Mouse (Mus musculus) neutrophil, adult 5-6 weeks (primary cell): Measurements from ENCODE around the gene Cog3. TPM values are rescaled to one million over a fixed set of nuclear protein-coding genes. Genes with fewer than 3 reads are reported as not detected.
A peak's percentile ranks its signal among the peaks of the same experiment; 100 is the strongest.

Source experiments
- ATAC-seq: fragments of 151-379, 151-347 bp; 2 replicates; pipeline ENCODE4 v1.8.0; 2017; ENCODE audit warnings: mild to moderate bottlenecking, moderate TSS enrichment; ENCODE audit not compliant: insufficient number of reproducible peaks, poor library complexity, low FRiP score, severe bottlenecking; ENCODE audit errors: extremely low read depth
- total RNA-seq: library from RNA; stranded (forward); fragments of 200-1000 nt; gene quantifications from 2 replicates; pipeline ENCODE4 v1.2.3, GENCODE M21; 2017

Gene Cog3
- total RNA-seq, 1 experiment from 2014 or later, result 41.4 TPM

DNA sequence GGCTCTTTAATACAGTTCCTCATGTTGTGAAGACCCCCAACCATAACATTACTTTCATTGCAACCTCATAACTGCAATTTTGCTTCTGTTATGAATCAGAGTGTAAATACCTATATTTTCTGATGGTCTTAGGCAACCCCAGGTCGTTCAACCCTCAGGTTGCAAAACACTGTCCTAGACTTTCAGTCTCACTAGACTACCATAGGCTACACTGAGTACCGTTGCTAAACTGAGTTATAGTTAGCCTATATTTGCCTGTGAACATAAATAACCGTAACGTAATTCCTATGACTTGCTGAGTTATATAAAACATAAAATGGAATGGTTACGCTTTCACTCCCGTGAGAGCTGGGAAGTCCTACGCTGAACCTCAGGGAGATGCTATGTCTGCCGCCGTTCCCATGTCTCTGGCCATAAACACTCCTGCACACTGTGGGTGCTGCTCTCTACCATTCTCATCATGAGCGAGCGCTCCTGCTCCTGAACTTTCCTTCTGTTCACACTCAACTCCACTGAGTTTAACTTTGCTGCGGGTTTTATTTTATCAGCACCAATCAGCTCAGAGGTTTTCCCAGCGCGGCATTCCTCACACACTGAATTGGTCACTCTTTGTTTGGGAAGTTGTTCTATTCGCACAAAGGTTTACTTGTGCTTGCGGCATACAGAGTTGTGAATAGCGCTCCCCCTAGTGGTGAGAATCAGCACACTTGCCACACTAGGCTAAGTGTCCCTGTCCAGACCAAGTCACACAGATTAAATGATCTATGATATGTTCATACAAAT, 13.4 kb upstream of the Cog3 start:
- ATAC-seq, result peak; percentile 62

GRCm38 (mm10) chr14:75761028-75761805, 6.9 kb upstream of the Cog3 start:
- ATAC-seq, result peak; percentile 85

DNA sequence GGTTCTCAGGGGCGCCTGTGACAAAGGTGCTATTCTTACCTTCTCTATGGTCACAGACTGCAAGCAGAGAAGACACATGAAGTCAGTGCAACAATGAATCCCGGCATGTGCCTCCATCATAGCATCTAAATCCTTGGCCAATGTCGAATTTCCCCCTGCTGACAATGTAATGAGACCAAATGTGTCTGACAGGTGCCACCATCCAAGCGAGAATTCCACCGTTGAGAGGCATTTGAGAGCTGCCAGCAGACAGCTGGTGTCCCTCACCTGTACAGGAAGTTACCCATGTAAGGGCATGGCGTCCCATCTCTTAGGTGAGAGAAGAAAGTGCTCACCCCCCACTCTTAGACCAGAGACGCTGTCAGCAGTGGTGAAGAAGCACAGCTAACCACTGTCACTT, 4.1 kb upstream of the Cog3 start:
- no peak for ATAC-seq

GRCm38 (mm10) chr14:75757821-75758220, 3.5 kb upstream of the Cog3 start:
- no peak for ATAC-seq

GRCm38 (mm10) chr14:75756971-75757370, 2.7 kb upstream of the Cog3 start:
- ATAC-seq, result no peak

DNA sequence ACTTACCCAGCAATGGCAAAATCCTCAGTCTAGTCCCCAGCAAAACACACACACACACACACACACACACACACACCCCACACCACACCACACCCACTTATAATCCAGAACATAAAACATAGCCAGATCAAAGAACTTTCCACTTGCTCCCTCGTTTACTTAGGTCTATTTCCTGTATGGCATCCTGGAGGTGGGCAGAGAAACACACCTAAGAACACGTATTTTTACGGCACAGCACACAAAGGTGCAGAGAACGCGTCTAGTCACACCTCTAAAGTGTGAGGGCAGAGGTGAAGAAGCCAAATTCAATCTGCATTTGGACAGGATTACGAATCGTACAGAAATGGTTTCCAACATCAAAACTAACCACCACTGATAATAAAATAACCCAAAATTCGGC, 1.1 kb downstream of the Cog3 start:
- ATAC-seq, result no peak

- ATAC-seq, result no peak
These were observed 3.3 kb downstream of the Cog3 start for GRCm38 (mm10) chr14:75751040-75751439.

DNA sequence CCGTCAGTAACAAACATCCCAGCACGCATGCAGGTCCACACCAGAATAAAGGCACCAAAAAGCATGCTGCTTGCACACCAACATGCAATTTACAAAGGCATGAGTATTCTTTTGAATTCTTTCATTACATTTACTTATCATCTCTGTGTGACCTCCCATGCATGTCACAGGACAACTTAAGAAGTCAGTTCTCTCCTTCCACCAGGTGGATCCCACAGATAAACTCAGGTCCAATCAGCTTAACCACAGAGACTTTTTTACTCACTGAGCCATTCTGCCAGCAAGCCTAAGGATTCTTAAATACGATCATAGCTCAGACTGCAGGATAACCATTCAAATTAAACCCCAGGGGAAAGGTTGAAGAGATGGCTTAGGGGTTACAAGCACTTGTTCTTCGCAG, 5.2 kb downstream of the Cog3 start:
- no peak for ATAC-seq

DNA sequence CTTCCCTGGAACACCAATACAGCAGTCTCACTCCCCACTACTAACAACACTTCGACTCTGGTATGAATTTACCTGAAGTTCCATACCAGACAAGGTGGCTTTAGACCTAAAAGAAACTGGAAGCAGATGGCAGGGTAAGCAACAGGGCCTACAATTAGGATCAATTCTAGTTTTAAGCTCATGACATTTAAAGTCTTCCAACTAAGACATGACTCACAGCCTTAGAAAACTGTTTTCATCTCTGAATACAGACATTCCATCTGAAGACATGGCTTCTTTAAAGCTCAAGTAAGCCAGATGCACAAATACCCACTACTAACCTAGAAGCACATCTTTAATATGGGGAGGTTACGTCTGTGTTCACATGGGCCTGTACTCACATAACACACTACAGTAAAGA, 6.4 kb downstream of the Cog3 start:
- no peak for ATAC-seq

DNA sequence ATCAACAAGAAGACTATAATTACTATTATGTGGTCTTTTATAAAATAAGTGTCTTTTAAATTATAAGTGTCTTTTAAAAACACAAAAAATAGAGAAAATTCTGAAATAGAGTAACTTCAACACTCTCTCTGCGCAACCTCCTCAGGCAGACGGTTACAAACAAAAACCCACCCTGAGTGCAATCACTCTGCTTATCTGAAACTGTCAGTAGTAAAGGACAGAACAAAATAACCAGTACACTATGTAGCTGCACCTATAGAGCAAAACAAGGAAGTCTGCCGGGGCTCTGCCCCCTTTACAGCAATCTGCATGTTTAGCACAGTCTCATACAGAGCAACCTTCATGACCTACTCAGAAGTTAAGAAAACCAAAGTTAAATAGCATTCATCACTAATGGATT, 12.4 kb downstream of the Cog3 start:
- ATAC-seq, result no peak

GRCm38 (mm10) chr14:75735597-75735996, 18.7 kb downstream of the Cog3 start:
- no peak for ATAC-seq

DNA sequence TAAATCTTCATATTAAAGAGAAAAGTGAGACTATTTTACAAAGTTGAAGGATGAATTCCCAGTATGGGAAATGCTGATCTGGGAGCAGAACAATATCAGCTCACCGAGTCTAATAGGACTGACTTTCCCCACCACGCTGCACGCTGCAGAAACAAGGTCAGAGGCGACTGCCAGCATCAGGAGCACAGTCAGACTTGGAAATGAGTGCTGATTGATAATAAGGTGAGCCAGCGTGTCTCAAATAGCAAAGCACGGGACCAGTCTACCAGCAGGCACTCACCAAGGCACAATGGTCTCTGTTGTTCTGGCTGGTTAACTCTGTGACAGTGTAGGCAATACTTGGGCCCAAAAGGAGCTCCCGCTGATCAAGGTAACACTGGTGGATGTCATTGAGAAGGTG, 21.7 kb downstream of the Cog3 start:
- no peak for ATAC-seq

- no peak for ATAC-seq
These were observed 23.0 kb downstream of the Cog3 start for GRCm38 (mm10) chr14:75731361-75731760.

DNA sequence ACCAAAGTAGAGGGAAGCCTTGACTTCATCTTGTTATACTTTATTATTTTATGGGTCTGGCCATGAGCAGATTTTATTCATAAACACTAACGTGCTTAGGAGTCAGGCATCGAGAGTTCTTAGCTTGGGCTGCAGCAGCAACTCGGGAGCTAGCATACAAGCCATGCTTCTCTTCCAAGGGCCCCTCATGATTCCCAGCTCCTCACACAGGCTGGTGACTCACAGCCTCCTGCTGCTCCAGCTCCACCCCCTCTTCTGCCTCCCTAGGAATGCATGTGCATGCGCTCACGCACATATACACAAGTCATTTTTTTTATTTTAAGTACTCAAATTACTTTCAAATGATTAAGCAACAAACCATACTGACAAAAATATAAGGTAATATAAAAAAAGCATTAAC, 26.2 kb downstream of the Cog3 start:
- ATAC-seq, result no peak

GRCm38 (mm10) chr14:75727046-75727445, 27.3 kb downstream of the Cog3 start:
- no peak for ATAC-seq

DNA sequence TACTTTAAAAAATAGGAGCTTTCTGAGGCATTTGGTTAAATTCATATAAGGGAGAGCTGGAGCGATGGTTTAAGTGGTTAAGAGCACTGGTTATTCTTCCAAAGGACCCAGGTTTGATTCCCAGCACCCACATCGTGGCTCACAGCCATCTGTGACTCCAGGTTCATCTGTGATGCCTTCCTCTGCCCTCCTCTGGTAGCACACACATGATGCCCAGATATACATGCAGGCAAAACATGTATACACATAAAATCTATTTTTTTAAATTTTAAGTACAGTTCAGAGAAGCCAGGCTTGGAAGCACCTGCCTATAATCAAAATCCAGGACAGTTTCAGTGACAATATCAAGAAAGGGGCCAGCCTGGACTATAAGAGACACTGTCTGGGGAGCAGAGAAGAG, 31.5 kb downstream of the Cog3 start:
- ATAC-seq, result no peak

GRCm38 (mm10) chr14:75721977-75722563, 32.2 kb downstream of the Cog3 start:
- peak; percentile 75; the same call in 1 of the 2 replicates for ATAC-seq

- ATAC-seq, result no peak
These were observed 34.2 kb downstream of the Cog3 start for GRCm38 (mm10) chr14:75720121-75720520.

DNA sequence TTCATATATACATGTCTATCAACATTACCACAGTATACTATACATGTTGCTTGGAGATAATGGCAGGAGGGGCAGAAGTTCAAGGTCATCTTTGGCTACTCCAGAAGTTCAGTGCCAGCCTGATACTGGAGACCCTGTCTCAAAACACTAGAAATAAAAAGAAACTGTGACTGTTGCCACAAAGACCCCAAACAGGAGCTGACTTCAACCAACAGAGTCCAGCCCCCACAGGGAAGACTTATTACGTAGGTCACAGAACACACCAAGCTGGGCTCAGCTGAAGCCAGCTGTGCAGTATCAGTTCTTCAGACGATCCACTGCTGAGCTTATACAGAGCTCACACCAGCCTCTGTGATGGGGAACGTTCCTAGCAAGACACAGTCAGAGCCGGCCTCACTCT, 37.9 kb downstream of the Cog3 start:
- ATAC-seq, result no peak

- ATAC-seq, result no peak
These were observed 40.7 kb downstream of the Cog3 start for GRCm38 (mm10) chr14:75713661-75714060.
